ENCODE assay signal across 12 mouse cellular contexts in the genomic region with DNA sequence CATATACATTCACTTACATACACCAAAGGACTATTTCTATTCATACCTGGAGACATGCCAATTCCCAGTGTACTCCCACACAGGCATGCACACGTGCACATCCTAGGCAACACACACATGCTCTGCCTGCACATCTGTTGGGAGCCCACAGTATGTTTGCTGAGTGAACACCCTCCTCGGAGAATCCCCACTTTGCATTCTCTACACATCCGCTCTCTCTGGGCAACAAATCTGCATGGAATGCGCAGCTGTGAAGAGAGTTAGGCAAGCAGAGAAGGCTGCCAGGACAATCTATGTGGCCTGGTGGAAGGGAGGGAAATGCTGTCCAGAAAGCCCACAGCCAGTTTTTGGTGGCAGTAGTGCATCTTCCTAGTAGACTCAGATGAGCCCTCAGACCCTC.
DNase-seq lines count a peak whose midpoint lies in the region; ATAC-seq and TF ChIP-seq lines count a peak whose summit lies in the region.
"Had no signal": no experiment of that assay in that cellular context is flagged by ENCODE, and none has a peak within 500 bp of the region (broad histone marks: within the 10 kb centered on the region; RNA-seq: fewer than 3 reads in every experiment).

No protein-coding gene starts in this region.

- TF ChIP-seq EP300 in lung, postnatal 0 days (IDR thresholded peaks at IDR 0.05): no peak
- no peak for TF ChIP-seq EP300 in heart, postnatal 0 days (IDR thresholded peaks at IDR 0.05; ENCODE audit: low read depth)

- no peak overlapping the region for H3K9ac ChIP-seq in lung, postnatal 0 days (replicated peaks; ENCODE audit: low read depth)
- H3K9ac ChIP-seq in heart, postnatal 0 days (replicated peaks; ENCODE audit: low read depth, low read length): peak overlapping the region; percentile 44; the same call in 1 of the 2 replicates
- H3K9ac ChIP-seq in midbrain, postnatal 0 days (replicated peaks; ENCODE audit: low read length, poor library complexity, severe bottlenecking): no peak overlapping the region
- H3K9ac ChIP-seq: embryonic facial prominence, embryonic 13.5 days; stomach, embryonic 15.5 days had no signal

- peak; percentile 53 for ATAC-seq in frontal cortex, adult (ENCODE audit: low TSS enrichment)
- ATAC-seq in lung, postnatal 0 days: no peak
- peak; percentile 37; the same call in 1 of the 2 replicates for ATAC-seq in heart, postnatal 0 days (ENCODE audit: insufficient read depth, low read depth)
- peak; percentile 63 for ATAC-seq in midbrain, postnatal 0 days (ENCODE audit: low FRiP score)
- no peak for ATAC-seq in erythroblast, adult 5-6 weeks (replicated peaks; ENCODE audit: low FRiP score, poor library complexity, severe bottlenecking)

- 42% methylated on average over 4 of the region's 4 CpGs for WGBS in lung, postnatal 0 days
- 66% methylated on average over 4 of the region's 4 CpGs for WGBS in lung, adult 2 months
- 12% methylated on average over 4 of the region's 4 CpGs for WGBS in heart, postnatal 0 days
- WGBS in midbrain, postnatal 0 days: 36% methylated on average over 4 of the region's 4 CpGs

- TF ChIP-seq CTCF in lung, postnatal 0 days (IDR thresholded peaks at IDR 0.05): no peak
- no peak for TF ChIP-seq CTCF in lung, adult 2 months (IDR thresholded peaks at IDR 0.05; ENCODE audit: insufficient read depth, low read length)
- no peak for TF ChIP-seq CTCF in heart, postnatal 0 days (IDR thresholded peaks at IDR 0.05; ENCODE audit: low read depth)
- no peak for TF ChIP-seq CTCF in midbrain, postnatal 0 days (IDR thresholded peaks at IDR 0.05)

- TF ChIP-seq POLR2A in lung, adult 2 months (IDR thresholded peaks at IDR 0.05; ENCODE audit: borderline replicate concordance, extremely low read depth, low read depth, low read length): no peak

- no peaks in the 10 kb centered on the region for H3K27me3 ChIP-seq in lung, postnatal 0 days (replicated peaks; ENCODE audit: insufficient read depth, low read length)
- H3K27me3 ChIP-seq in heart, postnatal 0 days (ENCODE audit: control insufficient read depth, insufficient read depth, low read length): no peaks in the 10 kb centered on the region
- no peaks in the 10 kb centered on the region for H3K27me3 ChIP-seq in midbrain, postnatal 0 days (ENCODE audit: insufficient read depth, low read length)
- H3K27me3 ChIP-seq: embryonic facial prominence, embryonic 13.5 days; stomach, embryonic 15.5 days had no signal

- no peaks in the 10 kb centered on the region for H3K36me3 ChIP-seq in lung, postnatal 0 days (ENCODE audit: insufficient read depth, low read length)
- no peaks in the 10 kb centered on the region for H3K36me3 ChIP-seq in heart, postnatal 0 days (replicated peaks; ENCODE audit: control insufficient read depth, insufficient read depth, low read length)
- H3K36me3 ChIP-seq in midbrain, postnatal 0 days (ENCODE audit: insufficient read depth, low read length): no peaks in the 10 kb centered on the region
- H3K36me3 ChIP-seq: embryonic facial prominence, embryonic 13.5 days; stomach, embryonic 15.5 days had no signal

- no peak for DNase-seq in frontal cortex, adult 2 months (ENCODE audit: extremely low spot score in 1 of 2, low spot score in 1 of 2)
- peak; percentile 38 for DNase-seq in lung, postnatal 0 days (ENCODE audit: low spot score)
- DNase-seq in lung, adult 2 months: no peak
- no peak for DNase-seq in heart, postnatal 0 days (ENCODE audit: low spot score)
- DNase-seq in midbrain, postnatal 0 days (ENCODE audit: low spot score): peak; percentile 75
- no peak for DNase-seq in cerebellum, adult 11 months

- H3K4me3 ChIP-seq in lung, postnatal 0 days (ENCODE audit: low read depth, low read length): no peak overlapping the region
- no peak overlapping the region for H3K4me3 ChIP-seq in lung, adult 2 months (replicated peaks; ENCODE audit: extremely low read depth, low read depth, low read length)
- H3K4me3 ChIP-seq in heart, postnatal 0 days (ENCODE audit: low read depth, low read length): no peak overlapping the region
- no peak overlapping the region for H3K4me3 ChIP-seq in midbrain, postnatal 0 days (ENCODE audit: low read depth, low read length)
- H3K4me3 ChIP-seq: embryonic facial prominence, embryonic 13.5 days; myocyte; stomach, embryonic 15.5 days had no signal

- H3K27ac ChIP-seq in lung, postnatal 0 days (ENCODE audit: low read length): no peak overlapping the region
- peak overlapping the region; percentile 73 for H3K27ac ChIP-seq in heart, postnatal 0 days (ENCODE audit: low read depth)
- H3K27ac ChIP-seq in midbrain, postnatal 0 days (ENCODE audit: low read depth, low read length): no peak overlapping the region
- H3K27ac ChIP-seq: embryonic facial prominence, embryonic 13.5 days; kidney, postnatal 0 days; stomach, embryonic 15.5 days had no signal

- no peaks in the 10 kb centered on the region; the same call in none of the 2 replicates for H3K4me1 ChIP-seq in lung, postnatal 0 days (ENCODE audit: insufficient read depth, low read depth, low read length)
- no peaks in the 10 kb centered on the region for H3K4me1 ChIP-seq in lung, adult 2 months (ENCODE audit: control insufficient read depth, insufficient read depth, low read length)
- peaks cover 39% of the 10 kb centered on the region for H3K4me1 ChIP-seq in heart, postnatal 0 days (ENCODE audit: control insufficient read depth, insufficient read depth)
- peaks cover 2% of the 10 kb centered on the region; the same call in 1 of the 2 replicates for H3K4me1 ChIP-seq in midbrain, postnatal 0 days (ENCODE audit: insufficient read depth, low read length)
- H3K4me1 ChIP-seq: stomach, embryonic 15.5 days had no signal

- H3K4me2 ChIP-seq in lung, postnatal 0 days (replicated peaks; ENCODE audit: low read depth, low read length): no peak overlapping the region
- peak overlapping the region; percentile 15; the same call in 1 of the 2 replicates for H3K4me2 ChIP-seq in heart, postnatal 0 days (ENCODE audit: low read depth, low read length)
- H3K4me2 ChIP-seq in midbrain, postnatal 0 days (ENCODE audit: low read depth, low read length, poor library complexity, severe bottlenecking): no peak overlapping the region
- H3K4me2 ChIP-seq: embryonic facial prominence, embryonic 13.5 days; stomach, embryonic 15.5 days had no signal

- H3K9me3 ChIP-seq in lung, postnatal 0 days (ENCODE audit: low read length): no peaks in the 10 kb centered on the region
- 0 out of 2 replicates have a peak, but pooled peaks cover 3% of the 10 kb centered on the region for H3K9me3 ChIP-seq in heart, postnatal 0 days (replicated peaks; ENCODE audit: control insufficient read depth, low read length)
- no peaks in the 10 kb centered on the region for H3K9me3 ChIP-seq in midbrain, postnatal 0 days (ENCODE audit: low read length)
- H3K9me3 ChIP-seq: embryonic facial prominence, embryonic 13.5 days; stomach, embryonic 15.5 days had no signal

Comparison
In these comparisons a context has a peak if more than half of its experiments do, and no peak if none do; other contexts are left out.
1. DNase-seq: peak in lung, postnatal 0 days (single experiment) and midbrain, postnatal 0 days (single experiment); none in frontal cortex, adult 2 months (0 of 2), lung, adult 2 months (single experiment), heart, postnatal 0 days (single experiment) and cerebellum, adult 11 months (single experiment).
2. ATAC-seq: peak in frontal cortex, adult (single experiment), heart, postnatal 0 days (single experiment) and midbrain, postnatal 0 days (single experiment); none in lung, postnatal 0 days (single experiment) and erythroblast, adult 5-6 weeks (single experiment).